Mouse (Mus musculus): ENCODE results near the gene Spaca3. TPM values are rescaled to one million over a fixed set of nuclear protein-coding genes. Genes with fewer than 3 reads are reported as not detected.

Gene Spaca3
- polyA plus RNA-seq, 1 experiment from 2014 or later: not detected

- Histone ChIP-seq H3K27ac (ENCODE audit: low read depth, low read length) (no peak overlapping the region), H3K4me2 (ENCODE audit: low read depth, low read length) (no peak overlapping the region), H3K9me3 (ENCODE audit: control insufficient read depth, low read length) (no peaks in the 10 kb centered on the region), H3K4me1 (ENCODE audit: control insufficient read depth, insufficient read depth, low read length) (no peaks in the 10 kb centered on the region), H3K4me3 (ENCODE audit: low read depth, low read length) (no peak overlapping the region), H3K36me3 (ENCODE audit: control insufficient read depth, insufficient read depth, low read length) (no peaks in the 10 kb centered on the region), H3K27me3 (ENCODE audit: control insufficient read depth, insufficient read depth, low read length) (no peaks in the 10 kb centered on the region), H3K9ac (replicated peaks; ENCODE audit: low read depth, low read length) (no peak overlapping the region)
- 42% methylated on average over 2 of the region's 2 CpGs for WGBS
- ATAC-seq (ENCODE audit: low read depth): no peak
These were observed 46.4 kb downstream of the Spaca3 start for GRCm38 (mm10) chr11:80904559-80904958.

GRCm38 (mm10) chr11:80906456-80906855, 48.3 kb downstream of the Spaca3 start:
- Histone ChIP-seq H3K9ac (replicated peaks; ENCODE audit: low read depth, low read length) (no peak overlapping the region), H3K4me1 (ENCODE audit: control insufficient read depth, insufficient read depth, low read length) (no peaks in the 10 kb centered on the region), H3K27ac (ENCODE audit: low read depth, low read length) (no peak overlapping the region), H3K27me3 (ENCODE audit: control insufficient read depth, insufficient read depth, low read length) (no peaks in the 10 kb centered on the region), H3K4me3 (ENCODE audit: low read depth, low read length) (no peak overlapping the region), H3K36me3 (ENCODE audit: control insufficient read depth, insufficient read depth, low read length) (no peaks in the 10 kb centered on the region), H3K9me3 (ENCODE audit: control insufficient read depth, low read length) (no peaks in the 10 kb centered on the region), H3K4me2 (ENCODE audit: low read depth, low read length) (no peak overlapping the region)
- ATAC-seq (ENCODE audit: low read depth): no peak
- 37% methylated on average over 4 of the region's 4 CpGs for WGBS

DNA sequence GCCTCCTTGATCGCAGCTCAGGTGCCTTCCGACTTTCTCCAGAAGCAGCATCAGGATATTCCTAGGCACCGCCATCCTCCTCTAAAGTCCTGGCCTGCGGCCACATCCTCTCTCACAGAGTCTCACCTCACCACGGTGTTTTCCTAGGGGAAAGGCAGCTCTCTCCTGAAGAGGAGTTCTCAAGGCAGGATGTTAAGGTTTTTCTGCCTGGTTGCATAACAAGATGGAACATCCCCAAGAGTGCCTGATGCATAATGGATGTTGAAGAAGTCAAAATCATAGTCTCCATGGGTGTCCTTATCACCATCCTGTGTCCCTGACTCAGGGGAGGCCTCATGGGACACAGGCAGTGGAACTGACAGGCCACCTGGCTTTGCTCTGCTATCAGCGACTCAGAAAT, 49.7 kb downstream of the Spaca3 start:
- H3K27ac ChIP-seq (ENCODE audit: low read depth, low read length): no peak overlapping the region
- 93% methylated on average over 6 of the region's 6 CpGs for WGBS
- ATAC-seq (ENCODE audit: low read depth): no peak
- no peaks in the 10 kb centered on the region for H3K27me3 ChIP-seq (ENCODE audit: control insufficient read depth, insufficient read depth, low read length)
- H3K9me3 ChIP-seq (ENCODE audit: control insufficient read depth, low read length): no peaks in the 10 kb centered on the region
- H3K9ac ChIP-seq (replicated peaks; ENCODE audit: low read depth, low read length): no peak overlapping the region
- H3K4me1 ChIP-seq (ENCODE audit: control insufficient read depth, insufficient read depth, low read length): no peaks in the 10 kb centered on the region
- no peaks in the 10 kb centered on the region for H3K36me3 ChIP-seq (ENCODE audit: control insufficient read depth, insufficient read depth, low read length)
- H3K4me3 ChIP-seq (ENCODE audit: low read depth, low read length): no peak overlapping the region
- no peak overlapping the region for H3K4me2 ChIP-seq (ENCODE audit: low read depth, low read length)

DNA sequence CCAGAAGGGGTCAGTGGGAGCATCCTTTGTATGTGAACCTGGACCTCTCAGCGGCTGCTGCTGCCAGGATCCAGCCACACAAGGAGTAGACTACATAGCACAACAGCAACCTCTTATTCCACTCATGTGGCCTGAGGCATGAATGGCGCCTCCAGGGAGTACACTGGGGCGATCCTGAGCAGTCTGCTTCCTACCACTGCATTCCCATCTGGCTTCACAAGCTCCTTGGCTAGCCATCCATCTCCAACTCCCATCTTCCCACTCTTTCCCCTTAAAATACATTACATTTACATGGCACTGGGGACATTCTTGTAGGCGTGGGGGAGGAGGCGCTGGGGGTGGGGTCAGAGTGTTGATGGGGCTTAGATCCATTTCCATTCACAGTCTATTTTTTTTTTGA, 54.6 kb downstream of the Spaca3 start:
- Histone ChIP-seq H3K27me3 (ENCODE audit: control insufficient read depth, insufficient read depth, low read length) (no peaks in the 10 kb centered on the region), H3K27ac (ENCODE audit: low read depth, low read length) (no peak overlapping the region), H3K36me3 (ENCODE audit: control insufficient read depth, insufficient read depth, low read length) (no peaks in the 10 kb centered on the region), H3K4me2 (ENCODE audit: low read depth, low read length) (no peak overlapping the region), H3K4me1 (ENCODE audit: control insufficient read depth, insufficient read depth, low read length) (no peaks in the 10 kb centered on the region), H3K9ac (replicated peaks; ENCODE audit: low read depth, low read length) (no peak overlapping the region), H3K4me3 (ENCODE audit: low read depth, low read length) (no peak overlapping the region), H3K9me3 (ENCODE audit: control insufficient read depth, low read length) (no peaks in the 10 kb centered on the region)
- WGBS: 73% methylated on average over 5 of the region's 5 CpGs
- ATAC-seq (ENCODE audit: low read depth): no peak

DNA sequence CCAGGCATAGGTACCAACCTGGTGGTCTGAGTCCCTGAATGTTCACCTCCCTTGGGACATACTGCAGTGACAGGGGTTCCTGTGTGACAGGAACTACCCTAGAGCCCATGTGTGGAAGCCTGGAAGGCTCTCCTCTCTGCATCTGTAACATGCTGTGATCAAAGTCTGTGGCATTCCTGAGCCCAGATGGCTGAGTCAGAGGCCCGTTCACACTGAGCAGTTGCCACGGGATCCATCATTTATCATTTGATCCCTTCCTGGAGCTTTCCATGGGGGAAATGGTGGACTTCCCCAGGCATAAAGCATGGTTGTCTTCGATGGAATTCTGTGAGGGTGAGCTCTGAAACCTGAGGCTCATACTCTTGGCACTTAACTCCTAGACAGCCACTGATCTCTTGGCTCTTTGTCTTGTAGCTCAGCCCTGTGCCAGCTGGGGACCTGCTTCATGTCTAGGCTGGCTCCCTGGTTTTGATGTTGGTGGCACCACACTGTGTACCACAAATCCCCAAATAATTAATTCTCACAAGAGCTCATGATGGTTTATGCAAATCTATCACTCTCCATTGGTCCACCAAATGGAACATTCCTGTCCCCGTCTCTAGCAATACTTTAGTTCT, 55.4 kb downstream of the Spaca3 start:
- H3K4me3 ChIP-seq (ENCODE audit: low read depth, low read length): no peak overlapping the region
- H3K9me3 ChIP-seq (ENCODE audit: control insufficient read depth, low read length): no peaks in the 10 kb centered on the region
- H3K27me3 ChIP-seq (ENCODE audit: control insufficient read depth, insufficient read depth, low read length): no peaks in the 10 kb centered on the region
- no peaks in the 10 kb centered on the region for H3K36me3 ChIP-seq (ENCODE audit: control insufficient read depth, insufficient read depth, low read length)
- 48% methylated on average over 4 of the region's 4 CpGs for WGBS
- no peaks in the 10 kb centered on the region for H3K4me1 ChIP-seq (ENCODE audit: control insufficient read depth, insufficient read depth, low read length)
- ATAC-seq (ENCODE audit: low read depth): no peak
- no peak overlapping the region for H3K9ac ChIP-seq (replicated peaks; ENCODE audit: low read depth, low read length)
- no peak overlapping the region for H3K27ac ChIP-seq (ENCODE audit: low read depth, low read length)
- H3K4me2 ChIP-seq (ENCODE audit: low read depth, low read length): no peak overlapping the region

Other genes with a start within 250 kb of the Spaca3 start
- gene Myo1d, start 78.3 kb upstream of the Spaca3 start, polyA plus RNA-seq (2014; fragmentation: Nextera tagmentation; extraction: Ambion mirVana): 2.4 and 2.9 TPM in 2 replicates
- gene Tmem98, start 48.2 kb upstream of the Spaca3 start, polyA plus RNA-seq (2014; fragmentation: Nextera tagmentation; extraction: Ambion mirVana): 12.1 and 17.5 TPM in 2 replicates

All from neural tube, embryonic 14.5 days (tissue).